Mouse (Mus musculus) myocyte (in vitro differentiated cells): ENCODE measurements at regions not wholly inside any gene's neighbourhood (a gene's known extent, or its start where the extent isn't known, plus 50 kb on each side); places are given as distances from the start of the nearest gene placed in this dataset.

ENCODE experiments used
- E2F4 ChIP-seq: IDR thresholded peaks from one replicate; pipeline ENCODE4 v1.6.1; 2011; ENCODE audit warnings: mild to moderate bottlenecking, control low read depth, moderate library complexity; ENCODE audit not compliant: insufficient read depth
- MAX ChIP-seq: IDR thresholded peaks from one replicate; pipeline ENCODE4 v1.6.1; 2011; ENCODE audit warnings: low read depth, mild to moderate bottlenecking, control low read depth
- MYOG ChIP-seq, 3 experiments: IDR thresholded peaks; one replicate each; pipeline ENCODE4 v1.6.1; 2011; ENCODE audit warnings: control low read depth in 2 of 3, low read depth in 2 of 3, mild to moderate bottlenecking in 2 of 3; ENCODE audit not compliant: insufficient read length in 2 of 3, control insufficient read depth in 1 of 3, insufficient read depth in 1 of 3
- POLR2A ChIP-seq: IDR thresholded peaks from one replicate; pipeline ENCODE4 v1.6.1; 2011; ENCODE audit warnings: low read depth, mild to moderate bottlenecking, control low read depth, moderate library complexity; ENCODE audit not compliant: insufficient read length

- TF ChIP-seq POLR2A = no peak
- no peak for TF ChIP-seq MYOG (IDR thresholded peaks at IDR 0.05; ENCODE audit: control insufficient read depth in 1 of 3, insufficient read depth in 1 of 3, insufficient read length in 2 of 3, low read depth in 2 of 3)
- no peak for TF ChIP-seq E2F4
- TF ChIP-seq MAX = no peak
Observed at GRCm38 (mm10) chr5:111561301-111561700, 144.1 kb downstream of the Mn1 start.
